Mouse (Mus musculus) hindbrain, embryonic 14.5 days (tissue): Measurements from ENCODE around the gene Rps6kl1. TPM values are rescaled to one million over a fixed set of nuclear protein-coding genes. Genes with fewer than 3 reads are reported as not detected.

ENCODE experiments used
- ATAC-seq: fragments of 200-750 bp; cut with Nextera tagmentation; 2 replicates; pipeline ENCODE4 v1.8.0; 2017; ENCODE audit warnings: moderate number of reproducible peaks, mild to moderate bottlenecking, moderate TSS enrichment, moderate library complexity; ENCODE audit not compliant: low FRiP score
- DNase-seq: peaks from one replicate; pipeline ENCODE4 v3.0.0-alpha.2; 2015; ENCODE audit warnings: low spot score
- H3K27ac ChIP-seq: fragments of 300-500 bp; sonication (generic); 2 replicates; pipeline ENCODE4 v1.5.1; 2014; ENCODE audit warnings: mild to moderate bottlenecking, moderate library complexity
- H3K27me3 ChIP-seq: fragments of 300-500 bp; sonication (generic); 2 replicates; pipeline ENCODE4 v1.6.1; 2014; ENCODE audit warnings: mild to moderate bottlenecking, low read length, mixed read lengths; ENCODE audit not compliant: control insufficient read depth, insufficient read depth
- H3K36me3 ChIP-seq: fragments of 300-500 bp; sonication (generic); replicated peaks from 2 replicates; pipeline ENCODE4 v1.6.1; 2014; ENCODE audit not compliant: control insufficient read depth, insufficient read depth
- H3K4me1 ChIP-seq: fragments of 300-500 bp; sonication (generic); replicated peaks from 2 replicates; pipeline ENCODE4 v1.6.1; 2014; ENCODE audit warnings: antibody characterized with exemption, low read length, mixed read lengths; ENCODE audit not compliant: control insufficient read depth, insufficient read depth
- H3K4me2 ChIP-seq: fragments of 300-500 bp; sonication (generic); replicated peaks from 2 replicates; pipeline ENCODE4 v1.6.1; 2014; ENCODE audit warnings: mild to moderate bottlenecking, moderate library complexity
- H3K4me3 ChIP-seq: fragments of 300-500 bp; sonication (generic); replicated peaks from 2 replicates; pipeline ENCODE4 v1.5.1; 2014; ENCODE audit warnings: mild to moderate bottlenecking, low read length
- H3K9ac ChIP-seq: fragments of 300-500 bp; sonication (generic); 2 replicates; pipeline ENCODE4 v1.6.1; 2014
- H3K9me3 ChIP-seq: fragments of 300-500 bp; sonication (generic); 2 replicates; pipeline ENCODE4 v1.6.1; 2016; ENCODE audit warnings: low read length; ENCODE audit not compliant: control insufficient read depth
- WGBS: fragments of 180-500 bp; shearing (Covaris S2); extraction: QIAGEN DNeasy Blood & Tissue Kit; methylation state at CpG from one replicate; pipeline ENCODE4 v1.1.7; 2014; 5-methylcytosine and 5-hydroxymethylcytosine counted together
- polyA plus RNA-seq: library from polyadenylated mRNA; unstranded; fragments of >200 nt; fragmentation: Nextera tagmentation; extraction: Ambion mirVana; gene quantifications from 2 replicates; pipeline ENCODE4 v1.2.1, GENCODE M21; 2014

Gene Rps6kl1
- polyA plus RNA-seq, 1 experiment from 2014 or later, result 22.9 TPM

DNA sequence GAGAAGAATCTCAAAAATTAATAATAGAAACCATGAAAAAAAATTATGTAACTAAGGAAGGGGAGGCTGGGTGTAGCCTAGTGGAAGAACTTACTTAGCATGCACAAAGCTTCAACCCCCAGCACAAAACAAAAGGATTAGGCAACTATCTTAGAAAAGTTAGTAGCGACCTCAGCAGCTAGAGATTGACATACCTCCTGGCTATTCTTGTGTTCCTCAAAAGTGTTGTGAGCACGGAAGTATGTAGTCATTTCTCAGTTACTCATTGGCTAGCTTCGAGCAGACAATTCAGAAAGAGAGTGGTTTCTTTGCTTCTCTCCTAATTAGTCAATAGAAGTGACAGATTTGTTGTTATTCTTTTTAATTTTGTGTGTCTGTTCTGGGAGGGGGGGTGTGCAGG lies 42.4 kb downstream of the Rps6kl1 start:
- no peak overlapping the region for H3K4me2 ChIP-seq
- no peak for DNase-seq
- 70% methylated on average over 3 of the region's 3 CpGs for WGBS
- H3K9ac ChIP-seq, result no peak overlapping the region
- ATAC-seq, result no peak
- H3K9me3 ChIP-seq, result no peaks in the 10 kb centered on the region
- peaks cover 29% of the 10 kb centered on the region for H3K4me1 ChIP-seq
- H3K27ac ChIP-seq, result no peak overlapping the region
- no peaks in the 10 kb centered on the region for H3K27me3 ChIP-seq
- H3K4me3 ChIP-seq, result no peak overlapping the region
- H3K36me3 ChIP-seq, result no peaks in the 10 kb centered on the region

DNA sequence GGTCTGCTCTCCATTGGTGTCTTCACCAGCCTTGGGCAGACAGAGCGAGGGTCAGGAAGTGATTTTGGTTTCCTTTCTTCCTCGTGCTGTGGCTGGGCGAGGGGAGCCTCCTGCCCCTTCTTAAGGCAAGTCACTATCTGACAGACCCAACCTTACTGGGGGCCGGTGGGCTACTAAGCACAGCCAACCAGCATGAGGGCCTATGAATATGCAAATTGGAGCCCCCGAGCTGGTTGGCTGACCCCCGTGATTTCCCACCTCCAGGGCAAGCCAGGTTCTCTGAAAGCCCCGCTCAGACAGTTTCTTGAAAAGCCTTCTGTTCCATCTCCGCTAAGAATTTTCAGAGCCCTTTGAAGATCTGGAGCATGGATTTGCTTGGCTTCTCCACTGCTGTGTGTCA lies 44.8 kb downstream of the Rps6kl1 start:
- no peaks in the 10 kb centered on the region for H3K27me3 ChIP-seq
- no peaks in the 10 kb centered on the region for H3K36me3 ChIP-seq
- H3K4me2 ChIP-seq, result peak overlapping the region; percentile 10; the same call in 1 of the 2 replicates
- peaks cover 16% of the 10 kb centered on the region for H3K4me1 ChIP-seq
- H3K4me3 ChIP-seq, result no peak overlapping the region
- H3K9me3 ChIP-seq, result no peaks in the 10 kb centered on the region
- no peak overlapping the region for H3K27ac ChIP-seq
- DNase-seq (no peak), ATAC-seq (no peak)
- WGBS, result 3% methylated on average over 8 of the region's 8 CpGs
- no peak overlapping the region for H3K9ac ChIP-seq

DNA sequence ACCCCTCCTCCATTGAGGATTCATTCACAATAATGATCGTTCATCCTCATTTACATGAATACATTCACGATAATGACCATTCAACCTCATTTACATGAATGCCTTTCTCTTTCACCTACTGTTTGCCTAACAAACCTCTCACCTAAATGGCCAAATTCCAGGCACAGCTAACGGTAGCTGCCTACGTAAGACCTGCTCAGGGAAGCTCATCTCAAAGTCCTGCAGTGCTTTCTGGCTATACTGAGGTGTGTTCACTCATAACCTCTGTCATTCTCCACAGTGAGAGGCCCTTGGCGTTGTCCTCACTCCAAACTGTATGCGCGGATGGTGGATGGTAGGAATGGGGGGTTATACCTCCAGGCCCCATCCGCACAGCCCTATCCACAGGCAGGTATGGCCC lies 46.3 kb downstream of the Rps6kl1 start:
- Histone ChIP-seq H3K9me3 (no peaks in the 10 kb centered on the region), H3K4me3 (no peak overlapping the region), H3K27ac (no peak overlapping the region), H3K9ac (no peak overlapping the region), H3K36me3 (no peaks in the 10 kb centered on the region), H3K27me3 (no peaks in the 10 kb centered on the region), H3K4me1 (peaks cover 11% of the 10 kb centered on the region), H3K4me2 (no peak overlapping the region)
- 84% methylated on average over 8 of the region's 8 CpGs for WGBS
- ATAC-seq, result no peak
- no peak for DNase-seq

DNA sequence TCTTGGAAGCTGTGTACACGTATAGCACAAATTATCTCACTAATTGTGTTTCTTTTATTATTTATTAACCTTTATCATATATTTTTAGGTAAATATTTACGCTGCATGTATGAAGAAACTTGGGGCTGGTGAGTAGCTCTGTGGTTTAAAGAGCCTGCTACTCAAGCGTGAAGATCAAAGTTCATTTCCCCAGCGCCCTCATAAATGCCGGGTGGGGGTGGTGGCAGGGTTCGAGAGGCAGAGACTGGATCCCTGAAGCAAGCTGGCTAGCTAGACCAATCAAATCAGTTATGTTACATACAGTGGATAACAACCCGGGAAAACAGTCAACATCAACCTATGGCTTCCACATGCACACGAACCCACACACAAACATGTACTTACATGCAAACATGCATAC lies 48.0 kb downstream of the Rps6kl1 start:
- no peak overlapping the region for H3K4me3 ChIP-seq
- H3K9me3 ChIP-seq, result no peaks in the 10 kb centered on the region
- 78% methylated on average over 8 of the region's 8 CpGs for WGBS
- no peaks in the 10 kb centered on the region for H3K27me3 ChIP-seq
- no peak overlapping the region for H3K9ac ChIP-seq
- H3K4me1 ChIP-seq, result 0 out of 2 replicates have a peak, but pooled peaks cover 6% of the 10 kb centered on the region
- DNase-seq, result no peak
- H3K27ac ChIP-seq, result no peak overlapping the region
- no peak for ATAC-seq
- H3K4me2 ChIP-seq, result no peak overlapping the region
- H3K36me3 ChIP-seq, result no peaks in the 10 kb centered on the region

DNA sequence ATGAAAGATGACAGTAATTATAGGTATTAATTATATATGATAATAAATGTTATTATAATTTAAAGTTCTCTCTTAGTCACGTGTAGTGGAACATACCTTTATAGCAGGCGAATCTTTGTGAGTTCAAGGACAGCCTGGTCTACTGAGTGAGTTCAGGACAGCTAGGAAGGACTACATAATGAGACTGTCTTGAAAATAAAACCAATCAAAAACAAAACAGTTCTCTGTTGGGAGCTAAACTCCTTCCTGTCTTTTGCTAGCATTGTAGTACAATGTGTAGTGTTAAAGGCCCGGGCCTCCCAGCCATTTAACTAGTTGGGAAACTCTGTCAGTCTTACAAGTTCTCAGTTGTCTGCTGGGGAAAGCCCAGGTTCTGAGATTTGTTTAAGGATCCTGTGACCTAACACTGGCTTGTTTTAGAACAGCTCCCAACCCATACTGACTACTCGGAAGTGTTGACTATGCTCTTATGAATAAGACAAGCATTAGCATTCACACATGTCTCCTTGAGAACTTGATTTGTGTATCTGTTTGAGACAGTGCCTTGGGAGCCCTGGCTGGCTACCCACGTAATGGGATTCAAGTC lies 49.5 kb downstream of the Rps6kl1 start:
- DNase-seq, result no peak
- no peak overlapping the region for H3K4me2 ChIP-seq
- 0 out of 2 replicates have a peak, but pooled peaks cover 5% of the 10 kb centered on the region for H3K4me1 ChIP-seq
- 81% methylated on average over 5 of the region's 5 CpGs for WGBS
- H3K9me3 ChIP-seq, result no peaks in the 10 kb centered on the region
- H3K36me3 ChIP-seq, result no peaks in the 10 kb centered on the region
- H3K27me3 ChIP-seq, result no peaks in the 10 kb centered on the region
- no peak overlapping the region for H3K4me3 ChIP-seq
- no peak overlapping the region for H3K9ac ChIP-seq
- H3K27ac ChIP-seq, result no peak overlapping the region
- ATAC-seq, result no peak

DNA sequence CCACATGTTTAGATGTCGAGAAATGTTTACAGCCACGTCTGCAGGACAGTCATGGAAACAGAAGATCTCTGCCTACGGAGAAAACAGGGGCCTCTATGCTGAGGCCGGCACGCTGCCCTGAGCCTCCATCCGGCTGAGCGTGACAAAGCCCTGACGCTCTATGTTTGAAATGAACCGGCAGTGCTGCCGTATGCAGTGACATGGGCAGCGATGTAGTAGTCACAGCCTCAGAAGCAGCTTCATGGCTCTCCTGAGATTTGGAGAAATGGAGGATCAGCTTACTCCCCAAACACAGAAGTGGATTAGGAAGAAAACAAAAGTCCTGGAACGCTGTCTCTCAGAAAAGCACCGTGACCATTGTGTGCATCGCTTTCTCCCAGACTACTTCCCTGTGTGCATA lies 50.1 kb downstream of the Rps6kl1 start:
- Histone ChIP-seq H3K9me3 (no peaks in the 10 kb centered on the region), H3K9ac (no peak overlapping the region), H3K4me3 (no peak overlapping the region), H3K27ac (no peak overlapping the region), H3K36me3 (no peaks in the 10 kb centered on the region), H3K4me2 (peak overlapping the region; percentile 12; the same call in 1 of the 2 replicates), H3K4me1 (no peaks in the 10 kb centered on the region), H3K27me3 (no peaks in the 10 kb centered on the region)
- WGBS, result 46% methylated on average over 14 of the region's 14 CpGs
- ATAC-seq, result no peak
- no peak for DNase-seq

DNA sequence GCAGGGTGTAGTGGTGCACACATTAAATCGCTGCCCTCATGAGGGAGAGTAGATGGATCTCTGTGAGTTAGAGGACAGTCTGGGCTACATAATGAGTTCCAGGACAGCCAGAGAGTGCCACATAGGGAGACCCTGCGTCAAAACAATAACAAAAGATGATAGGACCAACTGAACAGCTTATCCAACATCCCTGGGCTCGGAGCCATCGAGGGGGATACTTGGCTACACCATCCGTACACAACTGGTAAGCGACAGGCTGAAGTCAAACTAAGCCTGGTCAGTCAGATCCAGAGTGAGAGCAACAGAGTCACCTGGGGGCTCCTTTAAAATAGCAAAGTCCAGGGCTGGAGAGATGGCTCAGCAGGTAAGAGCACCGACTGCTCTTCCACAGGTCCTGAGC lies 55.2 kb downstream of the Rps6kl1 start:
- DNase-seq (no peak), ATAC-seq (no peak)
- Histone ChIP-seq H3K27ac (no peak overlapping the region), H3K9me3 (no peaks in the 10 kb centered on the region), H3K9ac (no peak overlapping the region), H3K27me3 (no peaks in the 10 kb centered on the region), H3K4me2 (no peak overlapping the region), H3K4me3 (no peak overlapping the region), H3K36me3 (no peaks in the 10 kb centered on the region), H3K4me1 (no peaks in the 10 kb centered on the region)
- WGBS, result 83% methylated on average over 7 of the region's 7 CpGs

DNA sequence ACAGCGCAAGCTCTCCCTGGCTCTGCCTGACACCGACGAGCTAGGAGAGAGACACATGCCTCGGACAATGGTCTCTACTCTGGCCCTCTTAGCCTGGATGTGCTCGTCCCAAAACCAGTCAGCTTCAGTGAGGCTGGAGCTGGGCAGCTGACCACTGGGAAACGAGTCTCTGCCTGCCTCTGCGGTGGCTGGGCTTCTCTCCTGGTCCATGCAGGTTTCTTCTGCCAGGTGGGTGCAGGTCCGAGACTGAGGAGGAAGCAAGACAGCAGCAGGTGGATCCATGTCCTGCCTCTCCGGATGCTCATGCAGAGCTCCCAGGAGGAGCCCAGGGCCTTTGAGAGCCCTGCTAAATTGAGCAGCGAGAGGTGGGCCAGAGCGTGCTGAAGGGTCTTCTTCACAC lies 55.9 kb downstream of the Rps6kl1 start:
- H3K4me2 ChIP-seq, result no peak overlapping the region
- DNase-seq (no peak), ATAC-seq (no peak)
- H3K36me3 ChIP-seq, result no peaks in the 10 kb centered on the region
- H3K9ac ChIP-seq, result no peak overlapping the region
- no peak overlapping the region for H3K4me3 ChIP-seq
- WGBS, result 86% methylated on average over 11 of the region's 11 CpGs
- H3K27me3 ChIP-seq, result no peaks in the 10 kb centered on the region
- no peaks in the 10 kb centered on the region for H3K9me3 ChIP-seq
- no peak overlapping the region for H3K27ac ChIP-seq
- no peaks in the 10 kb centered on the region for H3K4me1 ChIP-seq

DNA sequence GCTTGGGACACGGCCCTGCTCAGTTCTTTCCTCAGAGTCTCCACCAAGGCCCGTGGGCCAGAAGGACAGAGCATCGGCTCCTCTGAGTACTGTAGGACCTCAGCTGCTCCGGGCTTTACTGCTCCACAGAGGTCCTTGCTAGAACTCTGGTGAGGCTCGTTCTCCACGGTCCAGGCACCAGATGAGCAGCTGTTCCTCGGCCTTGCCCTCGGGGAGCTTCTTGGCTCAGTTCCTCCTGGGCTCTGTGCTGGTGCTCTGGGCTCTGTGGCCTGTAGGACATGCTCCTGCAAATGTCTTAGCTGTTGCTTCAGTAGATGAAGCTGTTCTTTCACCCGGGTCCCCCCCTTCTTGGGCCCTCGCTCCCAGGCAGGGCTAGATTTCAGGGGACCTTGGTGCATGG lies 56.4 kb downstream of the Rps6kl1 start:
- H3K27me3 ChIP-seq, result no peaks in the 10 kb centered on the region
- H3K9me3 ChIP-seq, result no peaks in the 10 kb centered on the region
- DNase-seq (no peak), ATAC-seq (no peak)
- no peak overlapping the region for H3K9ac ChIP-seq
- no peak overlapping the region for H3K4me3 ChIP-seq
- 0 out of 2 replicates have a peak, but pooled peaks cover 2% of the 10 kb centered on the region for H3K36me3 ChIP-seq
- H3K4me1 ChIP-seq, result no peaks in the 10 kb centered on the region
- H3K4me2 ChIP-seq, result no peak overlapping the region
- WGBS, result 66% methylated on average over 10 of the region's 10 CpGs
- H3K27ac ChIP-seq, result no peak overlapping the region

DNA sequence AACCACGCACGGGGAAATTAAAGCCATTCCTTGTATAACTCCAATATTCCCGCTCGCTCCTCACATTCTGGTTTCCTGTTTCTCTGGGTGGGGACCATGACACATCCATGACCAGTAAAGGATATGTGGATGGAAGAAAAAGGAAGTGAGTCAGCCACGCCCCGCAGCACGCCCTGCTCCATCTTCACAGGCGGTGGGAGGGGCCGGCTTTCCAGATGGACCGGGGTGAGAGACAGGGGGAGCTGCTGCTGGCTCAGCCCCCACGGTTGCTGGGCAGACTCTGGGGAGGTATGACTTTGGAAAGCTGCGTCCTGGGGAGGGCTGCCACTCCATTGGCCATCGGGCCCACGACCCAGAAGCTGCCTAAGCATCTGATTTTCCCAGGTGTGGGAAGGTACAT lies 57.1 kb downstream of the Rps6kl1 start:
- H3K4me1 ChIP-seq, result no peaks in the 10 kb centered on the region
- H3K9me3 ChIP-seq, result no peaks in the 10 kb centered on the region
- ATAC-seq, result no peak
- H3K9ac ChIP-seq, result no peak overlapping the region
- H3K4me3 ChIP-seq, result no peak overlapping the region
- peaks cover 8% of the 10 kb centered on the region for H3K36me3 ChIP-seq
- no peak overlapping the region for H3K4me2 ChIP-seq
- H3K27me3 ChIP-seq, result no peaks in the 10 kb centered on the region
- no peak overlapping the region for H3K27ac ChIP-seq
- WGBS, result 38% methylated on average over 14 of the region's 14 CpGs
- no peak for DNase-seq
